Mouse (Mus musculus) spleen, adult 2 months (tissue): Measurements from ENCODE around the gene Pnkd. TPM values are rescaled to one million over a fixed set of nuclear protein-coding genes. Genes with fewer than 3 reads are reported as not detected.

ENCODE experiments used
- DNase-seq, 2 experiments: peaks; one replicate each; pipeline versions ENCODE4 v3.0.0 to v3.0.0-alpha.2; 2012 to 2021; ENCODE audit warnings: low spot score in 2 of 2, low read depth in 1 of 2
- H3K27ac ChIP-seq: fragments of 200-500 bp; 2 replicates; pipeline ENCODE4 v1.5.1; 2012; ENCODE audit warnings: low read length, inconsistent platforms; ENCODE audit not compliant: insufficient read depth
- H3K27me3 ChIP-seq: fragments of 200-500 bp; 2 replicates; pipeline ENCODE4 v1.6.1; 2012; ENCODE audit warnings: mild to moderate bottlenecking, moderate library complexity, low read length, inconsistent platforms; ENCODE audit not compliant: control insufficient read depth, insufficient read depth
- H3K36me3 ChIP-seq: fragments of 200-500 bp; 2 replicates; pipeline ENCODE4 v1.6.1; 2012; ENCODE audit warnings: mild to moderate bottlenecking, low read length, inconsistent platforms; ENCODE audit not compliant: control insufficient read depth, insufficient read depth
- H3K4me1 ChIP-seq: fragments of 200-500 bp; 2 replicates; pipeline ENCODE4 v1.6.1; 2011; ENCODE audit warnings: inconsistent platforms; ENCODE audit not compliant: control insufficient read depth, insufficient read depth, insufficient read length
- H3K4me3 ChIP-seq: fragments of 200-500 bp; 2 replicates; pipeline ENCODE4 v1.5.1; 2011; ENCODE audit warnings: mild to moderate bottlenecking, inconsistent platforms; ENCODE audit not compliant: insufficient read depth, insufficient read length; ENCODE audit errors: extremely low read depth
- CTCF ChIP-seq: fragments of 200-500 bp; IDR thresholded peaks from 2 replicates; pipeline ENCODE4 v1.5.1; 2011; ENCODE audit warnings: mild to moderate bottlenecking, inconsistent platforms; ENCODE audit not compliant: insufficient read depth, insufficient read length, insufficient replicate concordance; ENCODE audit errors: extremely low read depth
- POLR2A ChIP-seq: fragments of 200-500 bp; IDR thresholded peaks from 2 replicates; pipeline ENCODE4 v1.6.1; 2011; ENCODE audit warnings: low read depth, low read length, inconsistent platforms
- WGBS: fragments of 180-500 bp; shearing (Covaris S2); methylation state at CpG from one replicate; pipeline ENCODE4 v1.1.7; 2018; 5-methylcytosine and 5-hydroxymethylcytosine counted together
- polyA plus RNA-seq: library from polyadenylated mRNA; depleted of rRNA; stranded (reverse); fragments of >200 nt; gene quantifications from 2 replicates; pipeline ENCODE4 v1.2.3, GENCODE M21; 2012; rRNA removed

Gene Pnkd
- polyA plus RNA-seq: 27.5 and 33.8 TPM in 2 replicates

GRCm38 (mm10) chr1:74284543-74285160 lies at the start of gene Pnkd, which contains the start of gene Aamp:
Gene Pnkd (plus strand): TSS chr1:74284930.
Gene Aamp (minus strand): TSS chr1:74284738.
- peaks cover 6% of the 10 kb centered on the region; the same call in 1 of the 2 replicates for H3K4me1 ChIP-seq

GRCm38 (mm10) chr1:74235938-74236589 lies 48.7 kb upstream of the Pnkd start, which contains the start of gene Arpc2:
Gene Arpc2 (plus strand): TSS chr1:74236084.
- peaks cover 12% of the 10 kb centered on the region for H3K4me1 ChIP-seq
- TF ChIP-seq POLR2A (peak; percentile 76; the same call in 1 of the 2 replicates), CTCF (no peak)
- H3K4me3 ChIP-seq: peak within 1 kb of the TSS; percentile 78
- H3K36me3 ChIP-seq: no peaks in the 10 kb centered on the region
- 7% methylated on average over 39 of the region's 55 CpGs for WGBS
- H3K27me3 ChIP-seq: no peaks in the 10 kb centered on the region
- peak; percentile 91 to 97 for DNase-seq
- H3K27ac ChIP-seq: peak within 1 kb of the TSS; percentile 97

More at GRCm38 (mm10) chr1:74284543-74285160, at the start of gene Pnkd, which contains the start of gene Aamp:
- H3K36me3 ChIP-seq: peaks cover 25% of the 10 kb centered on the region
- peak; percentile 100 for DNase-seq
- TF ChIP-seq CTCF (no peak; the same call in 1 of the 2 replicates), POLR2A (peak; percentile 56; the same call in 1 of the 2 replicates)
- peak within 1 kb of the TSS; percentile 86 for H3K4me3 ChIP-seq
- WGBS: under 1% methylated on average over 56 of the region's 56 CpGs
- H3K27me3 ChIP-seq: no peaks in the 10 kb centered on the region
- H3K27ac ChIP-seq: peak within 1 kb of the TSS; percentile 74

GRCm38 (mm10) chr1:74236590-74237317 lies 48.0 kb upstream of the Pnkd start:
- WGBS: under 1% methylated on average over 44 of the region's 57 CpGs
- peaks cover 16% of the 10 kb centered on the region for H3K4me1 ChIP-seq
- no peaks in the 10 kb centered on the region for H3K27me3 ChIP-seq

GRCm38 (mm10) chr1:74237671-74238070 lies 47.1 kb upstream of the Pnkd start:
- H3K36me3 ChIP-seq: no peaks in the 10 kb centered on the region
- H3K4me1 ChIP-seq: peaks cover 19% of the 10 kb centered on the region
- H3K4me3 ChIP-seq: peak overlapping the region; percentile 46
- peak overlapping the region; percentile 97; the same call in 1 of the 2 replicates for H3K27ac ChIP-seq
- H3K27me3 ChIP-seq: no peaks in the 10 kb centered on the region
- WGBS: 2% methylated on average over 5 of the region's 5 CpGs
- no peak for DNase-seq
- TF ChIP-seq POLR2A: no peak
- TF ChIP-seq CTCF: no peak

More at GRCm38 (mm10) chr1:74236590-74237317, 48.0 kb upstream of the Pnkd start:
- DNase-seq: peak in 1 of 2 experiments; percentile 62
- peak overlapping the region; percentile 97 for H3K27ac ChIP-seq
- no peaks in the 10 kb centered on the region for H3K36me3 ChIP-seq
- peak overlapping the region; percentile 78 for H3K4me3 ChIP-seq
- TF ChIP-seq POLR2A (no peak; the same call in 1 of the 2 replicates), CTCF (no peak)

- Histone ChIP-seq H3K4me1 (peaks cover 21% of the 10 kb centered on the region), H3K27ac (peak overlapping the region; percentile 97; the same call in 1 of the 2 replicates), H3K27me3 (no peaks in the 10 kb centered on the region), H3K4me3 (peak overlapping the region; percentile 46), H3K36me3 (no peaks in the 10 kb centered on the region)
- DNase-seq: peak in 1 of 2 experiments; percentile 17
- WGBS: 0% methylated on average over 1 of the region's 1 CpGs
- TF ChIP-seq POLR2A: no peak; the same call in 1 of the 2 replicates
- TF ChIP-seq CTCF: no peak
Observed at GRCm38 (mm10) chr1:74238136-74238535, 46.6 kb upstream of the Pnkd start.

- TF ChIP-seq CTCF (no peak), POLR2A (no peak)
- WGBS: 8% methylated on average over 7 of the region's 7 CpGs
- Histone ChIP-seq H3K4me1 (peaks cover 31% of the 10 kb centered on the region), H3K36me3 (no peaks in the 10 kb centered on the region), H3K27ac (peak overlapping the region; percentile 44), H3K27me3 (no peaks in the 10 kb centered on the region), H3K4me3 (peak overlapping the region; percentile 40; the same call in 1 of the 2 replicates)
- DNase-seq: no peak
Observed at GRCm38 (mm10) chr1:74239162-74239561, 45.6 kb upstream of the Pnkd start.
